Mouse (Mus musculus) forebrain, postnatal 0 days (tissue): ENCODE data around the gene Plxna2. TPM values are rescaled to one million over a fixed set of nuclear protein-coding genes. Genes with fewer than 3 reads are reported as not detected.

ENCODE experiments used
- ATAC-seq: fragments of 200-750 bp; cut with Nextera tagmentation; 2 replicates; pipeline ENCODE4 v1.8.0; 2017; ENCODE audit warnings: mild to moderate bottlenecking, moderate library complexity
- DNase-seq: peaks from one replicate; pipeline ENCODE4 v3.0.0-alpha.2; 2015
- H3K27ac ChIP-seq: fragments of 300-500 bp; sonication (generic); 2 replicates; pipeline ENCODE4 v1.5.1; 2014; ENCODE audit warnings: low read depth, mild to moderate bottlenecking, antibody characterized with exemption, low read length, moderate library complexity, mixed read lengths
- H3K27me3 ChIP-seq: fragments of 300-500 bp; sonication (generic); 2 replicates; pipeline ENCODE4 v1.6.1; 2014; ENCODE audit warnings: mild to moderate bottlenecking, low read length, mixed read lengths; ENCODE audit not compliant: insufficient read depth
- H3K36me3 ChIP-seq: fragments of 300-500 bp; sonication (generic); 2 replicates; pipeline ENCODE4 v1.6.1; 2014; ENCODE audit warnings: mild to moderate bottlenecking, moderate library complexity; ENCODE audit not compliant: insufficient read depth
- H3K4me1 ChIP-seq: fragments of 300-500 bp; sonication (generic); 2 replicates; pipeline ENCODE4 v1.6.1; 2014; ENCODE audit warnings: antibody characterized with exemption; ENCODE audit not compliant: insufficient read depth
- H3K4me2 ChIP-seq: fragments of 300-500 bp; sonication (generic); 2 replicates; pipeline ENCODE4 v1.6.1; 2014; ENCODE audit warnings: low read depth, mild to moderate bottlenecking, moderate library complexity
- H3K4me3 ChIP-seq: fragments of 300-500 bp; sonication (generic); 2 replicates; pipeline ENCODE4 v1.5.1; 2014; ENCODE audit warnings: low read depth, low read length, mixed read lengths
- H3K9ac ChIP-seq: fragments of 300-500 bp; sonication (generic); 2 replicates; pipeline ENCODE4 v1.6.1; 2014; ENCODE audit warnings: mild to moderate bottlenecking
- H3K9me3 ChIP-seq: fragments of 300-500 bp; sonication (generic); 2 replicates; pipeline ENCODE4 v1.6.1; 2016; ENCODE audit warnings: low read length
- CTCF ChIP-seq: sonication (generic); IDR thresholded peaks from 2 replicates; pipeline ENCODE4 v1.5.1; 2016; ENCODE audit warnings: antibody characterized with exemption, control low read depth, low read depth
- WGBS: fragments of 180-500 bp; shearing (Covaris S2); extraction: QIAGEN DNeasy Blood & Tissue Kit; methylation state at CpG from one replicate; pipeline ENCODE4 v1.1.7; 2014; 5-methylcytosine and 5-hydroxymethylcytosine counted together
- polyA plus RNA-seq: library from polyadenylated mRNA; unstranded; fragments of >200 nt; fragmentation: Nextera tagmentation; extraction: Ambion mirVana; gene quantifications from 2 replicates; pipeline ENCODE4 v1.2.1, GENCODE M21; 2015
- total RNA-seq: library from RNA; depleted of rRNA; stranded (reverse); fragments of >200 nt; gene quantifications from 2 replicates; pipeline ENCODE4 v1.2.3, GENCODE M21; 2014; rRNA removed

The Plxna2 gene
- total RNA-seq (69.3 and 83.6 TPM in 2 replicates), polyA plus RNA-seq (14.5 and 18.6 TPM in 2 replicates)

DNA sequence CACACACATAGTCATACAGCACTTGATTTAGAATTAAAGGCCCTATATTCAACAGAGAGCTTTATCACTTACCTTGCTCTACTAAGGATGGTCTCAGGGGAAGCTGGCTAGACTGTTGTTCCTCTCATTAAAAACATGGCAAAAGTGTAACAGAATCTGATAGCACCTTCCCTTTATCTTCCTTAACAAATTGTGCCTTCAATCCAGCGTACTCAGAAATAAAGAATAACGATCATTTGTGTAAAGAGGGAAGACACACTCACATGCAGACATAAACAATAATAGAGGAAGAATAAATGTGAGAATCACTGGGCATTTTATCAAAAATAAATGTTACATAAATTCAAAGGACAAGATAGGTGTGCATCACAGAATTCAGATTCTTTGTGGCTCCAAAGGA is at the start of gene Plxna2:
Gene Plxna2, plus strand, starts transcription at position 301 of the 400 bp plus-strand sequence.
- Histone ChIP-seq H3K4me2 (peak within 1 kb of the TSS; percentile 89), H3K4me1 (peaks cover 6% of the 10 kb centered on the region; the same call in 1 of the 2 replicates), H3K9ac (peak within 1 kb of the TSS; percentile 97), H3K36me3 (no peaks in the 10 kb centered on the region), H3K4me3 (peak within 1 kb of the TSS; percentile 85), H3K27me3 (no peaks in the 10 kb centered on the region), H3K27ac (peak within 1 kb of the TSS; percentile 98), H3K9me3 (no peaks in the 10 kb centered on the region)
- WGBS, result 93% methylated on average over 2 of the region's 2 CpGs
- TF ChIP-seq CTCF, result no peak
- ATAC-seq, result no peak
- no peak for DNase-seq

DNA sequence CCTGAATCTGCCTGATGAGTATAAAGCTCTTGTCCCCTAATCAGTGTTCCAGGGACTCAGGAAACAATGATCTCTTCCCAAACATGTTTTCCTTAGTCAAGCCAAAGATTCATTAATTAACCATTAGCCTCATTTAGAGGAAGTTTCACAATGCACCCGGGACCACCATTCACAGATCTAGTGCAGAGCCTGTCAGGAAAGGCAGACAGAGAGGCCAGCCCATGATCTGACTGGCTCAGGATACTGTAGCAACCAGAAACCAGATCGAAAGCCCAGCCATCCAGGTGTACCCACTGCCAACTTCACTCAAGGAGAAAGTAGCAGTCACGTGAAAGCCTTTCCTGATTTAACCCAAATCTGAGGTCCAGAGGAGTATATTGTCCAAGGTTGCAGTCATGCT is 44.1 kb upstream of the Plxna2 start:
- 21% methylated on average over 3 of the region's 3 CpGs for WGBS

DNA sequence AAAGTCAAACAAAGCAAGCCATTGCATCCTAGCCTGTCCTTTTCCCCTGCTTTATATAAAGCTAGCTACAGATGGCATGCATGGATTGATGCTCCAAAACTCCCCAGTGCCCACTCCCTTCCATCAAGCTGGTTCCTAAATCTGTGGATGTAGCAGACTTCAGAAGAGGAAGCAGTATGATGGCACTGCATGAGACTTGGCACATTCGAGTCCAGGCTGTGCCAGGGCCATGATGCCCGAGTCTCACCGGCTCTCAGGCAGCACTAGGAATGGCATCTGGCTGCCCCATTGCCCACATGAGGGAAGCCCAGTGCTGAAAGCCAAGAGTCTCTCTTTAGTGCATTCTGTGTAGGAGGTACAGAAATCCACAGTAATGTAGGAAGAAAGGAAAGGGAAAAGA is 39.7 kb upstream of the Plxna2 start:
- Histone ChIP-seq H3K9me3 (no peaks in the 10 kb centered on the region), H3K4me3 (no peak overlapping the region), H3K9ac (no peak overlapping the region), H3K4me2 (no peak overlapping the region), H3K27ac (peak overlapping the region; percentile 0; the same call in 1 of the 2 replicates), H3K27me3 (no peaks in the 10 kb centered on the region), H3K36me3 (no peaks in the 10 kb centered on the region), H3K4me1 (no peaks in the 10 kb centered on the region)
- TF ChIP-seq CTCF, result no peak
- 61% methylated on average over 3 of the region's 3 CpGs for WGBS
- peak; percentile 95 for ATAC-seq
- peak; percentile 78 for DNase-seq

More for the DNA sequence above, 44.1 kb upstream of the Plxna2 start:
- no peak for TF ChIP-seq CTCF
- Histone ChIP-seq H3K4me1 (no peaks in the 10 kb centered on the region), H3K36me3 (no peaks in the 10 kb centered on the region), H3K27ac (no peak overlapping the region), H3K9ac (no peak overlapping the region), H3K9me3 (no peaks in the 10 kb centered on the region), H3K27me3 (no peaks in the 10 kb centered on the region), H3K4me2 (no peak overlapping the region), H3K4me3 (no peak overlapping the region)
- ATAC-seq (peak; percentile 36; the same call in 1 of the 2 replicates), DNase-seq (no peak)

DNA sequence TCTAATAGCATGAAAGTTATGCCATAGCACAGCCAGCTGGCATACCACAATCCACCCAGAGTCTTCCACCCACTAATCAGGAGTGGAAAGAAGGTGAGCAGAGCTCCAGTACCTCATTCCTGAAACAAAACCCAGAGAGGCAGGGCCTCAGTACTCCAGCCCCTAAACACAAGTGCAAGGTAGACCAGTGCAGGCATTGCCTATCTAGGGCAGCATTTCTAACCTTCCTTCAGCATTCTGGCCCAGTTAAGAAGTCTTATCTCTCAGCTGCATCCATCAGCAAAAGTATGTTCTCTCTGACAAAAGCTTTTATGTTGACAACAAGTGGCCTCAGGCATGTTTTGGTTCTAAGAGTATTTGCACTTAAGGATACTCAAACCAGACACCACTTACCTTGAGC is 37.5 kb upstream of the Plxna2 start:
- no peaks in the 10 kb centered on the region for H3K4me1 ChIP-seq
- ATAC-seq, result no peak
- no peak overlapping the region for H3K9ac ChIP-seq
- no peaks in the 10 kb centered on the region for H3K9me3 ChIP-seq
- H3K27me3 ChIP-seq, result no peaks in the 10 kb centered on the region
- H3K4me2 ChIP-seq, result no peak overlapping the region
- no peak for TF ChIP-seq CTCF
- no peak overlapping the region for H3K27ac ChIP-seq
- DNase-seq, result no peak
- H3K36me3 ChIP-seq, result no peaks in the 10 kb centered on the region
- no peak overlapping the region for H3K4me3 ChIP-seq

DNA sequence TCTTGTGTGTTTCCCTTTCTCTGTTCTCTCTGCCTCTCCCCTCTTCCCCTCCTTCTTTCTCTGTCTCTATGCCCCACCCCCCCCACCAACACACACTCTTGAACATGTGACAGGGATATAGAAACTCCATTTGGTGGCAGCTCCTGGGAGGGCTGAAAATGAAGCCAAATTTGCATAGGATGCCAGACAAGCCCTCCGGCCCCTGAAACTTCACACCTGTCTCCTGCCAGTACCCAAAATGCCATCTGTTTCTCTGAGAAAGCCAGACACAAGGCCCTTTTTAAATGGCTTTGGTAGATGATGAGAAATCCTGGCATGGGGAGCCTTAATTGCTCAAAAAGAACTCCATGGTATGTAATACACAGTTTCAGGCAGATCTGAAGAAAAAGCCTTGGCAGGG is 31.3 kb upstream of the Plxna2 start:
- peak overlapping the region; percentile 69 for H3K27ac ChIP-seq
- 28% methylated on average over 1 of the region's 1 CpGs for WGBS
- H3K4me2 ChIP-seq, result no peak overlapping the region
- H3K4me1 ChIP-seq, result no peaks in the 10 kb centered on the region
- DNase-seq, result peak; percentile 83
- no peak overlapping the region for H3K4me3 ChIP-seq
- H3K9me3 ChIP-seq, result no peaks in the 10 kb centered on the region
- no peaks in the 10 kb centered on the region for H3K36me3 ChIP-seq
- H3K27me3 ChIP-seq, result no peaks in the 10 kb centered on the region
- ATAC-seq, result peak; percentile 88
- H3K9ac ChIP-seq, result no peak overlapping the region
- TF ChIP-seq CTCF, result no peak

DNA sequence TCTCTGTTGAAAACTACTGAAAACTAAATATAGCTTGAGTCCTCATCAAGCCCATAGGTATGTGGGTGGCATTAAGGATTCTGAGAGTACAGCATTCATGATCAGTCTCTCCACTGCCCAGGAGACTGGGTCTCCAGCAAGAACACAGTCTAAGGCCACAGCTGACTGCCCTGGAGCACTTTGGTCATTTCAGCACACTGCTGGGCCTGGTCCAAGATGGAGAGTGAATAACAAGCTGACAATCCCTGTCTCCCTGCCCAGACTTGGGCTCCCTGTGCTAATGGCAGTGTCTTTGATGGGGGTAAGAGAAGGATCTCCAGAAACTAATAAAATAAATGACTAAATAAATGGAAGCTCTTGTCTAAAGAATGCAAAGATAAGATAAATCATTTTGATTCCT is 30.5 kb upstream of the Plxna2 start:
- no peaks in the 10 kb centered on the region for H3K27me3 ChIP-seq
- H3K4me1 ChIP-seq, result no peaks in the 10 kb centered on the region
- no peak overlapping the region for H3K4me3 ChIP-seq
- H3K9me3 ChIP-seq, result no peaks in the 10 kb centered on the region
- peak; percentile 48; the same call in 1 of the 2 replicates for ATAC-seq
- no peak overlapping the region for H3K4me2 ChIP-seq
- peak; percentile 56 for DNase-seq
- peak overlapping the region; percentile 64 for H3K27ac ChIP-seq
- no peak for TF ChIP-seq CTCF
- H3K36me3 ChIP-seq, result no peaks in the 10 kb centered on the region
- H3K9ac ChIP-seq, result no peak overlapping the region

DNA sequence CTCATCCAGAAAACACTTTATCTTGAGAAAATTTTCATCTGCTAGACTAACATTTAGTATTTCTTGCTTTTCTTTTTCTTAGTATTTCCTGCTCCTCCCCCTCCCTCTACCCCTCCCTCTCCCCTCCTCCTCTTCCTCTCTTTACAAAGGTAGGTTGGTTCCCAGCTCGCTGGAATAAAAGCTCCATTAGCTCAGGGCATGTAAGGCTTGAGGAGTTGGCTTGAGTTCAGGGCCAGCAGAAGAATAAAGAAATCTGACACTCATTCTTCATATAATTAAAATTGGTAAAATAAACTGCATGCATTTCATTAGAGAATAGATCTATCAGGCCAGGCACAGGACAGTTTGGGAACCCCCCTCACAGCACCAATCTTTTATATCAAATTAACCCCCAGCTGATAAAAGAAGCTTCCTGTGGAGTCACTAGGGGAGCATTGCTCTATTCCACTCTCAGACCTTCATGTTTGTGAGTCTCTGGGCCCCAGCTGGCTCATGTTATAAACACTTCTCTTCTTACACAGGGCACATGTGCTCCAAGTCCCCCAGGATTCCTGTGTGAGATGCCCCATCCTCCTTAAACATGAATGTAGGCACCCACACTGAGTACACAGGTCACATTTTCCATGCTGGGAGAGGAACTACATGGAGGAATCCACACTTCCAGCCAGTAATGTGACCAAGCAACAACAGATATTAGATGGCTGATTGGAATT is 29.9 kb upstream of the Plxna2 start:
- no peaks in the 10 kb centered on the region for H3K9me3 ChIP-seq
- H3K27ac ChIP-seq, result no peak overlapping the region
- WGBS, result 7% methylated on average over 1 of the region's 1 CpGs
- H3K4me2 ChIP-seq, result no peak overlapping the region
- no peak for DNase-seq
- no peak for ATAC-seq
- H3K4me1 ChIP-seq, result no peaks in the 10 kb centered on the region
- no peak overlapping the region for H3K9ac ChIP-seq
- TF ChIP-seq CTCF, result no peak
- H3K36me3 ChIP-seq, result no peaks in the 10 kb centered on the region
- no peak overlapping the region for H3K4me3 ChIP-seq
- no peaks in the 10 kb centered on the region for H3K27me3 ChIP-seq
